Mouse (Mus musculus): Measurements from ENCODE around the gene 2210011C24Rik.

DNA sequence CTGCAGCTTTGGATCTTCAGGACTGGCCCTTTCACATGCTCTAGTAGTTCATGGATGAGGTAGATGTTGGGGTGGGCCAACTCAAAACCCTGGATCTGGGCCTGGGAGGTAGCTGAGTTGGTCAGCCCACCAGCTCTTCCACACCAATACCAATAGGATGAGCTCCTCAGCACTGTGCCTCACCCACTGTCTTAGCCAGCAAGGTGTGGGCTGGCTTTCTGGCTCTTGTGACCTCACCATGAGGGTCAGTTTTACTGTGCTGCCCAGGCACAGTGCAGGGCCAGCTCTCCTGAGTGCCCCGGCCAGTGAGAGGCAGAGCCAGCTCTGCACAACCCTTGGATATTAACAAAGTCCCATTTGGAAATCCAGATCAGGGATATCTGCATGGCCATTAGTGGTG lies 45.9 kb upstream of the 2210011C24Rik start:
- no peak for TF ChIP-seq CTCF (IDR thresholded peaks at IDR 0.05; ENCODE audit: low read depth)
- TF ChIP-seq EP300 (IDR thresholded peaks at IDR 0.05; ENCODE audit: low read depth) = no peak

All from heart, postnatal 0 days (tissue).